Mouse (Mus musculus) liver, postnatal 0 days (tissue): ENCODE measurements around the gene Serpinb3a. TPM values are rescaled to one million over a fixed set of nuclear protein-coding genes. Genes with fewer than 3 reads are reported as not detected.
"Not testable (repeated sequence)": the region's sequence is repeated elsewhere in the genome, so short reads cannot be mapped to it uniquely, and the experiment has no call there.

Source experiments
- ATAC-seq: fragments of 200-750 bp; cut with Nextera tagmentation; 2 replicates; pipeline ENCODE4 v1.8.0; 2017; ENCODE audit warnings: mild to moderate bottlenecking, moderate library complexity
- DNase-seq: peaks from one replicate; pipeline ENCODE4 v3.0.0-alpha.2; 2016
- H3K27ac ChIP-seq: fragments of 300-500 bp; sonication (generic); 2 replicates; pipeline ENCODE4 v1.5.1; 2014; ENCODE audit warnings: antibody characterized with exemption, moderate library complexity, mild to moderate bottlenecking, low read depth
- H3K27me3 ChIP-seq: fragments of 300-500 bp; sonication (generic); 2 replicates; pipeline ENCODE4 v1.6.1; 2014; ENCODE audit warnings: low read length, control low read depth, mixed read lengths; ENCODE audit not compliant: insufficient read depth
- H3K36me3 ChIP-seq: fragments of 300-500 bp; sonication (generic); replicated peaks from 2 replicates; pipeline ENCODE4 v1.6.1; 2014; ENCODE audit warnings: mild to moderate bottlenecking, control low read depth, low read length, moderate library complexity, mixed read lengths; ENCODE audit not compliant: insufficient read depth
- H3K4me1 ChIP-seq: fragments of 300-500 bp; sonication (generic); 2 replicates; pipeline ENCODE4 v1.6.1; 2014; ENCODE audit warnings: antibody characterized with exemption, mild to moderate bottlenecking, control low read depth; ENCODE audit not compliant: insufficient read depth
- H3K4me2 ChIP-seq: fragments of 300-500 bp; sonication (generic); 2 replicates; pipeline ENCODE4 v1.6.1; 2014; ENCODE audit warnings: low read depth, mild to moderate bottlenecking, low read length, moderate library complexity, mixed read lengths
- H3K4me3 ChIP-seq: fragments of 300-500 bp; sonication (generic); 2 replicates; pipeline ENCODE4 v1.5.1; 2014; ENCODE audit warnings: low read depth, low read length
- H3K9ac ChIP-seq: fragments of 300-500 bp; sonication (generic); replicated peaks from 2 replicates; pipeline ENCODE4 v1.6.1; 2014; ENCODE audit warnings: mild to moderate bottlenecking, moderate library complexity
- H3K9me3 ChIP-seq: fragments of 300-500 bp; sonication (generic); 2 replicates; pipeline ENCODE4 v1.6.1; 2016; ENCODE audit warnings: mild to moderate bottlenecking, control low read depth, low read length, mixed read lengths
- CTCF ChIP-seq: sonication (generic); IDR thresholded peaks from 2 replicates; pipeline ENCODE4 v1.5.1; 2016; ENCODE audit warnings: antibody characterized with exemption, low read depth
- EP300 ChIP-seq: IDR thresholded peaks from 2 replicates; pipeline ENCODE4 v1.6.1; 2016; ENCODE audit warnings: antibody characterized with exemption, low read depth, mild to moderate bottlenecking
- WGBS: fragments of 180-500 bp; shearing (Covaris S2); extraction: QIAGEN DNeasy Blood & Tissue Kit; methylation state at CpG from one replicate; pipeline ENCODE4 v1.1.7; 2014; ENCODE audit not compliant: insufficient replicate concordance; 5-methylcytosine and 5-hydroxymethylcytosine counted together
- polyA plus RNA-seq: library from polyadenylated mRNA; unstranded; fragments of >200 nt; fragmentation: Nextera tagmentation; extraction: Ambion mirVana; gene quantifications from 2 replicates; pipeline ENCODE4 v1.2.1, GENCODE M21; 2015

Gene Serpinb3a
- polyA plus RNA-seq: not detected in 2 replicates

- TF ChIP-seq EP300 (no peak), CTCF (no peak)
- DNase-seq (no peak), ATAC-seq (no peak)
- no peak within 1 kb of the TSS for H3K27ac ChIP-seq
- H3K36me3 ChIP-seq: no peaks in the 10 kb centered on the region
- no peaks in the 10 kb centered on the region for H3K27me3 ChIP-seq
- H3K4me2 ChIP-seq: no peak within 1 kb of the TSS
- no peaks in the 10 kb centered on the region for H3K9me3 ChIP-seq
- no peak within 1 kb of the TSS for H3K4me3 ChIP-seq
- no peaks in the 10 kb centered on the region for H3K4me1 ChIP-seq
- 59% methylated on average over 1 of the region's 1 CpGs for WGBS
- no peak within 1 kb of the TSS for H3K9ac ChIP-seq
Observed at GRCm38 (mm10) chr1:107052203-107052602, at the start of gene Serpinb3a. Gene Serpinb3a (minus strand): TSS chr1:107052303.

- ATAC-seq: no peak
- 74% methylated on average over 2 of the region's 2 CpGs for WGBS
Observed at GRCm38 (mm10) chr1:107098417-107098816, 46.3 kb upstream of the Serpinb3a start.

DNA sequence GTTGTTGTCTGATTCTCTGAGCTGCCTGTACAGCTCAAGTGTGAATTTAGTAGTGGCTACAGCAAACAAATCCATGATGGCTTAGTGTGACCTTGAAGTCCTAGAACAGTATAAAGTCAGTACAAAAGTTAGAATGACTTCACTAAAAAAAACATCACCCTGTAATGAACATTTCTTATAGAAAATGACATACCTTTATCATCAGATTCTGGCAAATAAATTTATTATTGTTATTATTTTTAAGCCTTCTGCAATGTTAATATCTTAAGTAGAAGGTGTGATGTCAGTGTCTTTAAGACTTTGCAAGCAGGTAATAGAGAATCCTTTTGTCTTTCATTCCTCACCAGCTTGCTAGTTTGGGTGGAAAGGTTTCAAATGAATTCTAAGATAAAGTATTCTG, 31.3 kb upstream of the Serpinb3a start, which contains the start of gene Serpinb3d:
Gene Serpinb3d, minus strand, starts transcription at position 101 of the 400 bp plus-strand sequence.
- TF ChIP-seq EP300 (no peak), CTCF (no peak)
- DNase-seq (no peak), ATAC-seq (no peak)
- no peaks in the 10 kb centered on the region for H3K9me3 ChIP-seq
- no peak within 1 kb of the TSS for H3K27ac ChIP-seq
- no peak within 1 kb of the TSS for H3K9ac ChIP-seq
- no peak within 1 kb of the TSS for H3K4me2 ChIP-seq
- no peaks in the 10 kb centered on the region for H3K27me3 ChIP-seq
- no peaks in the 10 kb centered on the region for H3K4me1 ChIP-seq
- H3K36me3 ChIP-seq: no peaks in the 10 kb centered on the region
- no peak within 1 kb of the TSS for H3K4me3 ChIP-seq

More at GRCm38 (mm10) chr1:107098417-107098816, 46.3 kb upstream of the Serpinb3a start:
- no peak for DNase-seq
- Histone ChIP-seq H3K4me2 (no peak overlapping the region), H3K36me3 (no peaks in the 10 kb centered on the region), H3K9me3 (no peaks in the 10 kb centered on the region), H3K27ac (no peak overlapping the region), H3K27me3 (no peaks in the 10 kb centered on the region), H3K9ac (no peak overlapping the region), H3K4me1 (no peaks in the 10 kb centered on the region), H3K4me3 (no peak overlapping the region)
- TF ChIP-seq CTCF (no peak), EP300 (no peak)

- ATAC-seq, H3K9me3 ChIP-seq, H3K9ac ChIP-seq, DNase-seq, H3K27me3 ChIP-seq, H3K4me1 ChIP-seq, H3K4me3 ChIP-seq, H3K36me3 ChIP-seq, H3K4me2 ChIP-seq, H3K27ac ChIP-seq: not testable (repeated sequence)
- 78% methylated on average over 3 of the region's 3 CpGs for WGBS
Observed at GRCm38 (mm10) chr1:107034236-107034635, 17.9 kb downstream of the Serpinb3a start.

- Histone ChIP-seq H3K9me3 (no peaks in the 10 kb centered on the region), H3K4me2 (no peak overlapping the region), H3K4me1 (no peaks in the 10 kb centered on the region), H3K27ac (no peak overlapping the region), H3K9ac (no peak overlapping the region), H3K4me3 (no peak overlapping the region), H3K27me3 (no peaks in the 10 kb centered on the region), H3K36me3 (no peaks in the 10 kb centered on the region)
- WGBS: 40% methylated on average over 1 of the region's 1 CpGs
- ATAC-seq (no peak), DNase-seq (no peak)
- TF ChIP-seq CTCF (no peak), EP300 (no peak)
Observed at GRCm38 (mm10) chr1:107025886-107026285, 26.2 kb downstream of the Serpinb3a start.

GRCm38 (mm10) chr1:107015210-107015609, 36.9 kb downstream of the Serpinb3a start:
- Histone ChIP-seq H3K4me3 (no peak overlapping the region), H3K9ac (no peak overlapping the region), H3K9me3 (no peaks in the 10 kb centered on the region), H3K4me1 (no peaks in the 10 kb centered on the region), H3K36me3 (no peaks in the 10 kb centered on the region), H3K27me3 (no peaks in the 10 kb centered on the region), H3K27ac (no peak overlapping the region), H3K4me2 (no peak overlapping the region)
- no peak for DNase-seq
- TF ChIP-seq EP300: no peak
- no peak for TF ChIP-seq CTCF
- 61% methylated on average over 7 of the region's 7 CpGs for WGBS
- no peak for ATAC-seq

- ATAC-seq: no peak
- DNase-seq: peak; percentile 23
- Histone ChIP-seq H3K9me3 (no peaks in the 10 kb centered on the region), H3K9ac (no peak overlapping the region), H3K36me3 (no peaks in the 10 kb centered on the region), H3K4me3 (no peak overlapping the region), H3K27me3 (no peaks in the 10 kb centered on the region), H3K27ac (no peak overlapping the region), H3K4me2 (no peak overlapping the region), H3K4me1 (no peaks in the 10 kb centered on the region)
- 50% methylated on average over 2 of the region's 2 CpGs for WGBS
- TF ChIP-seq EP300: no peak
- TF ChIP-seq CTCF: peak; percentile 60
Observed at GRCm38 (mm10) chr1:107014530-107014929, 37.6 kb downstream of the Serpinb3a start.
